Mouse (Mus musculus): ENCODE measurements at regions not wholly inside any gene's neighbourhood (a gene's known extent, or its start where the extent isn't known, plus 50 kb on each side); places are given as distances from the start of the nearest gene placed in this dataset.
"Not testable (repeated sequence)": the region's sequence is repeated elsewhere in the genome, so short reads cannot be mapped to it uniquely, and the experiment has no call there.

GRCm38 (mm10) chr4:5515426-5515825 is 722.3 kb upstream of the Impad1 start:
- not testable (repeated sequence) for H3K9me3 ChIP-seq (ENCODE audit: control insufficient read depth, low read length); H3K9ac ChIP-seq (ENCODE audit: low read length); H3K27me3 ChIP-seq (ENCODE audit: control insufficient read depth, insufficient read depth, low read length); H3K4me1 ChIP-seq (ENCODE audit: control insufficient read depth, insufficient read depth, low read length); ATAC-seq (ENCODE audit: low FRiP score); DNase-seq (ENCODE audit: low spot score, missing footprints); H3K4me3 ChIP-seq (ENCODE audit: low read depth, low read length); H3K4me2 ChIP-seq; H3K36me3 ChIP-seq (ENCODE audit: control insufficient read depth, insufficient read depth, low read length); H3K27ac ChIP-seq (ENCODE audit: low read depth, low read length)
- 86% methylated on average over 6 of the region's 6 CpGs for WGBS

GRCm38 (mm10) chr4:5511743-5512142 is 718.6 kb upstream of the Impad1 start:
- H3K4me1 ChIP-seq (ENCODE audit: control insufficient read depth, insufficient read depth, low read length), result no peaks in the 10 kb centered on the region
- H3K4me2 ChIP-seq, result no peak overlapping the region
- no peaks in the 10 kb centered on the region for H3K36me3 ChIP-seq (ENCODE audit: control insufficient read depth, insufficient read depth, low read length)
- no peaks in the 10 kb centered on the region for H3K27me3 ChIP-seq (ENCODE audit: control insufficient read depth, insufficient read depth, low read length)
- H3K9ac ChIP-seq (ENCODE audit: low read length), result no peak overlapping the region
- ATAC-seq (ENCODE audit: low FRiP score) (no peak), DNase-seq (ENCODE audit: low spot score, missing footprints) (no peak)
- no peak overlapping the region for H3K4me3 ChIP-seq (ENCODE audit: low read depth, low read length)
- H3K9me3 ChIP-seq (ENCODE audit: control insufficient read depth, low read length), result no peaks in the 10 kb centered on the region
- no peak overlapping the region for H3K27ac ChIP-seq (ENCODE audit: low read depth, low read length)

DNA sequence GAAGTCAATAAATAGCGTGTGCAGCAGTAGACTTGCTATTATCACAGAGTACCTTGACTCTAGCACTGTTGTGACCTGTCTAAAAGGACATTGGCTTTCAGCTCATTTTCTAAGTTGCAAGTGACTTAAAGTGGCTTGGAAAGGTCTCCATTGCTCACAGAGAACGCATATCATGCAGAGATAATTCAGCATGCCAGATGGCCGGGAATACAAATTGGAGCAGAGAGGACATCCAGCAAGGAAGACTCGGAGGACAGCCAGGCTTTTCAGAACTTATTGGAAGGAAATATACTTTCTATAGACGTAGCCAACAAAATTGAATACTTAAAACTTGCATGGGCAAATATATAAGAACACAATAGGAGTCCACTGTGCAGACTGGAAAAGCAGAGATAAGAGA is 716.2 kb upstream of the Impad1 start:
- Histone ChIP-seq H3K4me1 (ENCODE audit: control insufficient read depth, insufficient read depth, low read length) (no peaks in the 10 kb centered on the region), H3K27me3 (ENCODE audit: control insufficient read depth, insufficient read depth, low read length) (no peaks in the 10 kb centered on the region), H3K4me2 (no peak overlapping the region), H3K4me3 (ENCODE audit: low read depth, low read length) (no peak overlapping the region), H3K27ac (ENCODE audit: low read depth, low read length) (no peak overlapping the region), H3K36me3 (ENCODE audit: control insufficient read depth, insufficient read depth, low read length) (no peaks in the 10 kb centered on the region), H3K9ac (ENCODE audit: low read length) (no peak overlapping the region), H3K9me3 (ENCODE audit: control insufficient read depth, low read length) (no peaks in the 10 kb centered on the region)
- WGBS, result 84% methylated on average over 5 of the region's 5 CpGs
- DNase-seq (ENCODE audit: low spot score, missing footprints), result no peak
- ATAC-seq (ENCODE audit: low FRiP score), result no peak

- Histone ChIP-seq H3K27ac (ENCODE audit: low read depth, low read length) (no peak overlapping the region), H3K4me1 (ENCODE audit: control insufficient read depth, insufficient read depth, low read length) (no peaks in the 10 kb centered on the region), H3K27me3 (ENCODE audit: control insufficient read depth, insufficient read depth, low read length) (no peaks in the 10 kb centered on the region), H3K36me3 (ENCODE audit: control insufficient read depth, insufficient read depth, low read length) (no peaks in the 10 kb centered on the region), H3K9me3 (ENCODE audit: control insufficient read depth, low read length) (no peaks in the 10 kb centered on the region), H3K4me2 (no peak overlapping the region), H3K9ac (ENCODE audit: low read length) (no peak overlapping the region), H3K4me3 (ENCODE audit: low read depth, low read length) (no peak overlapping the region)
- no peak for DNase-seq (ENCODE audit: low spot score, missing footprints)
- WGBS, result 88% methylated on average over 1 of the region's 1 CpGs
- no peak for ATAC-seq (ENCODE audit: low FRiP score)
Measured at GRCm38 (mm10) chr4:5495012-5495411, 701.9 kb upstream of the Impad1 start.

GRCm38 (mm10) chr4:5494072-5495000 is 701.2 kb upstream of the Impad1 start:
- no peaks in the 10 kb centered on the region for H3K27me3 ChIP-seq (ENCODE audit: control insufficient read depth, insufficient read depth, low read length)
- ATAC-seq (ENCODE audit: low FRiP score), result no peak
- WGBS, result 83% methylated on average over 1 of the region's 1 CpGs

GRCm38 (mm10) chr4:5486786-5487185 is 693.6 kb upstream of the Impad1 start:
- Histone ChIP-seq H3K9me3 (ENCODE audit: control insufficient read depth, low read length) (no peaks in the 10 kb centered on the region), H3K36me3 (ENCODE audit: control insufficient read depth, insufficient read depth, low read length) (no peaks in the 10 kb centered on the region), H3K27me3 (ENCODE audit: control insufficient read depth, insufficient read depth, low read length) (no peaks in the 10 kb centered on the region), H3K9ac (ENCODE audit: low read length) (no peak overlapping the region), H3K4me2 (no peak overlapping the region), H3K27ac (ENCODE audit: low read depth, low read length) (no peak overlapping the region), H3K4me1 (ENCODE audit: control insufficient read depth, insufficient read depth, low read length) (no peaks in the 10 kb centered on the region), H3K4me3 (ENCODE audit: low read depth, low read length) (no peak overlapping the region)
- no peak for ATAC-seq (ENCODE audit: low FRiP score)
- no peak for DNase-seq (ENCODE audit: low spot score, missing footprints)
- 85% methylated on average over 2 of the region's 2 CpGs for WGBS

More at GRCm38 (mm10) chr4:5494072-5495000, 701.2 kb upstream of the Impad1 start:
- H3K9ac ChIP-seq (ENCODE audit: low read length), result no peak overlapping the region
- no peaks in the 10 kb centered on the region for H3K36me3 ChIP-seq (ENCODE audit: control insufficient read depth, insufficient read depth, low read length)
- no peaks in the 10 kb centered on the region for H3K9me3 ChIP-seq (ENCODE audit: control insufficient read depth, low read length)
- no peak overlapping the region for H3K27ac ChIP-seq (ENCODE audit: low read depth, low read length)
- H3K4me2 ChIP-seq, result no peak overlapping the region
- DNase-seq (ENCODE audit: low spot score, missing footprints), result no peak
- H3K4me1 ChIP-seq (ENCODE audit: control insufficient read depth, insufficient read depth, low read length), result no peaks in the 10 kb centered on the region
- no peak overlapping the region for H3K4me3 ChIP-seq (ENCODE audit: low read depth, low read length)

GRCm38 (mm10) chr4:5471891-5472558 is 678.9 kb upstream of the Impad1 start:
- no peak overlapping the region for H3K9ac ChIP-seq (ENCODE audit: low read length)
- H3K4me3 ChIP-seq (ENCODE audit: low read depth, low read length), result no peak overlapping the region
- WGBS, result 61% methylated on average over 3 of the region's 3 CpGs
- H3K27ac ChIP-seq (ENCODE audit: low read depth, low read length), result no peak overlapping the region
- no peak for ATAC-seq (ENCODE audit: low FRiP score)
- H3K4me2 ChIP-seq, result no peak overlapping the region
- H3K4me1 ChIP-seq (ENCODE audit: control insufficient read depth, insufficient read depth, low read length), result no peaks in the 10 kb centered on the region
- H3K9me3 ChIP-seq (ENCODE audit: control insufficient read depth, low read length), result no peaks in the 10 kb centered on the region
- H3K36me3 ChIP-seq (ENCODE audit: control insufficient read depth, insufficient read depth, low read length), result no peaks in the 10 kb centered on the region
- no peak for DNase-seq (ENCODE audit: low spot score, missing footprints)
- H3K27me3 ChIP-seq (ENCODE audit: control insufficient read depth, insufficient read depth, low read length), result no peaks in the 10 kb centered on the region

DNA sequence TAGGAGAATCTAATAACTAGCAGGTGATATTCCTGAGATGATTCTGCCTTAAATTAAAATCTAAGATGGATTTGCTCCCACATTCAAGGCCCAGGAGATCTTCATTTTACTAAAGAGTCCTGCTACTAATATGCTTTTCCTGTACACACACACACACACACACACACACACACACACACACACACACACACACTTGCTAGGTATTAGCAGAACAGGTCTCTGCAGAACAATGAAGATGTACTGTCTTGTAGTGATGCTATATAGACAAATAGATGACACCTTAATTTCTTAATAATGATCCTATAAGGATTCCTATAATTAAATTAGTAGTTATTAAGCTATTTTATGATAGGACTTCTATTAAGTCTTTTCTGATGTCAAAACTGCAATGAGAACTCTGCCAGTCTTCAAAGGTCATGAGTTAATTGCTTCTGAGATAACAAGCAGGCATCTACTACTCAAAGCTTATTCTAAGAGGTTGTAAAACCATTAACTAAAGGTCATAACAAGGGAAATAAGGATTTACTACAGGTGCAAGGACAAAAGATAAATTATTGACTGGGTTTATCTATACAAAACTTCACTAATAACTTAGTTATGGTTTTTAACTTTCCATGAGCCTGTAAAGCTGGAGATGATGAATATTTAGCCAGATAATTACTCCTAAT is 666.0 kb upstream of the Impad1 start:
- Histone ChIP-seq H3K4me1 (ENCODE audit: control insufficient read depth, insufficient read depth, low read length) (no peaks in the 10 kb centered on the region), H3K9ac (ENCODE audit: low read length) (no peak overlapping the region), H3K27me3 (ENCODE audit: control insufficient read depth, insufficient read depth, low read length) (no peaks in the 10 kb centered on the region), H3K4me2 (no peak overlapping the region), H3K36me3 (ENCODE audit: control insufficient read depth, insufficient read depth, low read length) (no peaks in the 10 kb centered on the region), H3K4me3 (ENCODE audit: low read depth, low read length) (no peak overlapping the region), H3K9me3 (ENCODE audit: control insufficient read depth, low read length) (no peaks in the 10 kb centered on the region), H3K27ac (ENCODE audit: low read depth, low read length) (no peak overlapping the region)
- no peak for DNase-seq (ENCODE audit: low spot score, missing footprints)
- ATAC-seq (ENCODE audit: low FRiP score), result no peak

- Histone ChIP-seq H3K27me3 (ENCODE audit: control insufficient read depth, insufficient read depth, low read length) (no peaks in the 10 kb centered on the region), H3K9me3 (ENCODE audit: control insufficient read depth, low read length) (no peaks in the 10 kb centered on the region), H3K4me1 (ENCODE audit: control insufficient read depth, insufficient read depth, low read length) (no peaks in the 10 kb centered on the region), H3K27ac (ENCODE audit: low read depth, low read length) (no peak overlapping the region), H3K36me3 (ENCODE audit: control insufficient read depth, insufficient read depth, low read length) (no peaks in the 10 kb centered on the region), H3K9ac (ENCODE audit: low read length) (no peak overlapping the region), H3K4me2 (no peak overlapping the region), H3K4me3 (ENCODE audit: low read depth, low read length) (no peak overlapping the region)
- WGBS, result 93% methylated on average over 6 of the region's 6 CpGs
- ATAC-seq (ENCODE audit: low FRiP score) (no peak), DNase-seq (ENCODE audit: low spot score, missing footprints) (no peak)
Measured at GRCm38 (mm10) chr4:5450417-5450816, 657.3 kb upstream of the Impad1 start.
